Mouse (Mus musculus) G1E (cell line): Measurements from ENCODE around the gene Megf8.

Experiments
- CTCF ChIP-seq: IDR thresholded peaks from 2 replicates; pipeline ENCODE4 v1.5.1; 2012; ENCODE audit warnings: low read depth, low read length, inconsistent platforms, mixed read lengths
- GATA1 ChIP-seq: IDR thresholded peaks from 2 replicates; pipeline ENCODE4 v1.6.1; 2012; ENCODE audit warnings: borderline replicate concordance, low read length, inconsistent platforms, mixed read lengths
- POLR2AphosphoS5 ChIP-seq: IDR thresholded peaks from 2 replicates; pipeline ENCODE4 v1.6.1; 2012; ENCODE audit warnings: low read depth, low read length, inconsistent platforms; ENCODE audit not compliant: insufficient replicate concordance

GRCm38 (mm10) chr7:25376556-25376955 lies 59.6 kb downstream of the Megf8 start:
- no peak for TF ChIP-seq CTCF
- TF ChIP-seq GATA1 = no peak
- TF ChIP-seq POLR2AphosphoS5 = no peak
